Mouse (Mus musculus) urinary bladder, postnatal 10 days (tissue): ENCODE results near the gene Gmnc.

Experiments used
- DNase-seq: peaks from one replicate; pipeline ENCODE4 v3.0.0; 2022; ENCODE audit warnings: low spot score

Gmnc gene

DNA sequence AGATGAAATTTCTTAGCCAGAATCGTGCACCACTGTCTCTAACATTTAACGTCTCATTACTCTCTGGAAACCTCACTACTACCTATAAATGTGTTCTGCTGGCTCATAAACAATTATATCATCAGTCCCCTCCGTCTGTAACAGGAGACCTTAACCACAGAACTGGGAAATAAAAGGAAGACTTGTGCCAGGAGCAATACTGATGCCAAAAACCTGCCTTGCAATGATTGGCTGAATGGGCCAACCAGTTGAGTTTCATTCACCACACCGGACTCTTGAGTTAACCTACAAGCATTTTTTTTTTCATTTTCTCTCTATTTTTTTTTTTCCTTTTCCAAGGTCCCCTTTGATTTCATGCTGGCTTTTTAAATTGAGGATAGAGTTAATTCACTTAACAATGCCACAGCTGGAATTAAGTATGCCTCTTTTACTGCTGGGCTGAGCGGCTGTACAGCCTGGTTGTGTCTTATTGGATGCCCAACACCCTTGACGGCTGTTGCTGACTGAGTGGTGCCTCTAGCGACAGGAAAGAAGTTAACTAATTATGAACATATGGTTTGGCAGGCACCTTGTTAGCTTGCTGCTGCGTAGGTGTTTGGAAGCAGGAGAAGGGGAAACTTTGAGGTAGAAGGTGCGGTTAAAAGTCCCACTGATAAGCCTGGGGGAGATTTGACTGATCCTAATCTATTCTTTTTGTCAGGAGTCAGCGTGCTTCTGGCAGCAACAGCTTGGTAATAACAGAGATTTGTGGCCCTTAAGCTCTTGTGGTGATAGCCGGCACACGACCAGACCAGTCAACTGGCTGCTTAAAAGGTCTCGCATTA lies at the start of gene Gmnc:
TSS of gene Gmnc (minus strand) at position 176 of the 824 bp plus-strand sequence.
- DNase-seq: no peak

DNA sequence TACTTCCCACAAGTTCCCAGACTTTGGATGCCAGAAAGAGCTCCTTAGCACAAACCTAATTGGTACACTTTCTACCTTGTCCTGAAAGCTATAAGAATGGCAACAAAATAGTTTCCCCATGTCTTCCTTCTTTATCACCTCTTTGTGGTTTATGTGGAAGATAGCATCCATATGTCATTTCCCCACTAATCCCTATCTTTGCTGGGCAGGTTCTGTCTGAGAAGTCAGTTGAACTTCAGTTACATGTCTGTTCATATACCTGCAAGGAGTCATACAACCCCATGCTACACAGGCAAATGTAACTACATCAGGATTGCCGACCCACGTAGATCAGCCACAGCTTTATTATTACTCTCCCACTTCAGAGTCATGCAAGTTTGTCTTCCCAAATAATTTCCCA lies 35.8 kb upstream of the Gmnc start:
- DNase-seq: no peak

DNA sequence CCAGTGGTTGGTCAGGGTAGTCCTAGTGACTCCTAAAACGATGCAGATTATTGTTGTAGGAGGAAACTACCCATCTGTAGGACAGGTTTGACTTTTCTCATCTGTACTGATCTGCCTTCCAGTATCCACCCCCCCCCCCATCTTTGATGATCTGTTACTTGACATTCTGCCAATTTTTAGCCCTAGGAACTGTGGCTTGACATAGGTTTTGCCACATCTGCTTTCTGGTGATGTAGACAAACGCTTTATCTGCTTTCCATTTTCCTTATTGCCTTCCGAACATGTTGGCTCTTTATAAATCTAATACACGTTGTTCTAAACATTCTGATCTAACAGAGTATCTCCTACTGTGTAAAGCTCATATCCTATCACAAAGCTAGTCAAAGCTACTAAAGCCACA lies 34.8 kb upstream of the Gmnc start:
- DNase-seq: no peak

DNA sequence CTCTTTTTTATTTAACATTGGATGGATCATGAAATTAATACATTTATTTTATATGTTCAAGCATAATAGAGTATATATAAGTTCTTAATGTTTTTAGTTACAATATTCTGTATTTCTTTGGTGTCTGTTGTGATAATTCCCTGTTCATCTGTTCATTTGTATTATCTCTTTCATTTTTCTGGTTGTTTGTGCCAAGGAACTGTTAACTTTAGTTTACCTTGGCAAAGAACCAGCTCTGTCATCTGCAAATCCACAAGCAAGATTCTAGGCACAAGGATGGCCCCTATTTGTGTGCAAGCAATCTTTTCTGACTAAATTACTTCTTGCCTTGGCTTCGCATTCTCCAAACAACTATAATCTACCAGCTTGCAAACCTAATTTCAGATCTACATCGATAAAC lies 31.3 kb upstream of the Gmnc start:
- DNase-seq: no peak

DNA sequence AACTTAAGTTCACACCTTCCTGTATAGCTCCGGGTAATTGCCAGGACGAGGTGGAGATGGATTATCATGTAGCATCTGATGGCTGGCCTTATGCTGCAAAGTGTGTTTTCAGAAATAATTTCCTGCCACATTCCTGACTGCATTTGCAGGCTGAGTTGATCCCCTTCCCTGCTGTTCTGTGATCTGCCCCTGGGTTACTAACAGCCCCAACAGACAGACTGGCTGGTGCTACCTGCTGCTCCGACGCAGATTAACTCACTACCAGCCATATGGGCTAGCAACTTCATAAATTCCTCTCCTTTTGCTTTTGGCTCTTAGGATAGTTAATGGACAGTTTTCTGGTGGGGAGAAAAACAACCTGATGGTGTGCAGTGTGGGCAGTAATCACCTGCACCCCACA lies 25.9 kb upstream of the Gmnc start:
- DNase-seq: no peak

DNA sequence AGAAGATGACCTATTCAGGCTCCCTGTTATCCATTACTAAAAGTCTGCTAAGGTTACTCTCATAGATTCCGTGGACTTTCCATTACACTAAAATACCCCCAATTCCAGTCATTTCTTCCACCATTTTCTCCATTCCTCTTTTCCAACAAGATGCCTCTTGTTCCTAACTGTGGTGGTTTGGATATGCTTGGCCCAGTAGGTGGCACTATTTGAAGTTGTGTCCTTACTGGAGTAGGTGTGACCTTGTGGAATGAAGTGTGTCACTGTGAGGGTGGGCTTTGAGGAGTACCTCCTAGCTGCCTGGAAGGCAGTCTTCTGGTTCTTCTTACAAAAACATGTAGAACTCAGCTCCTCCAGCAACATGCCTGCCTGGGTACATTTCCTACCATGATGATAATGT lies 11.3 kb upstream of the Gmnc start:
- no peak for DNase-seq

DNA sequence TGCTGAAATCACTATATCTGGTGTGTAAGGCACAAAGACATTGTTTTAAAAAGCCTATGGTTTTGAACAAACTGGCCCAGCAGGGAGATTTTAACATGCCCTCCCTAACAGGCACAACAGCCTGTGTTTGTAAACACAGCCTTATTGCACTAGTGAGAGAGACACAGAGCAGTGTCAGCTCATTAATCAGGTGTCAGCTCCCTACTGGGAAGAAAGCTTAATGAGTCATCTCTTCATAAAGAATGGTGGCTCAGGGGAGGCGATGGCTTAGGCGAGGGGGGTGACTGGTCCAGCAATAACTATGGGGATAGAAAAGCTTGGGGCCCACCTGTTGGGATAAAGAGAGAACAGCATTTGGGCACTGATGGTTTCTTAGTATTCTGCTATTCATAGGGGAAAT lies 8.1 kb upstream of the Gmnc start:
- DNase-seq: no peak

DNA sequence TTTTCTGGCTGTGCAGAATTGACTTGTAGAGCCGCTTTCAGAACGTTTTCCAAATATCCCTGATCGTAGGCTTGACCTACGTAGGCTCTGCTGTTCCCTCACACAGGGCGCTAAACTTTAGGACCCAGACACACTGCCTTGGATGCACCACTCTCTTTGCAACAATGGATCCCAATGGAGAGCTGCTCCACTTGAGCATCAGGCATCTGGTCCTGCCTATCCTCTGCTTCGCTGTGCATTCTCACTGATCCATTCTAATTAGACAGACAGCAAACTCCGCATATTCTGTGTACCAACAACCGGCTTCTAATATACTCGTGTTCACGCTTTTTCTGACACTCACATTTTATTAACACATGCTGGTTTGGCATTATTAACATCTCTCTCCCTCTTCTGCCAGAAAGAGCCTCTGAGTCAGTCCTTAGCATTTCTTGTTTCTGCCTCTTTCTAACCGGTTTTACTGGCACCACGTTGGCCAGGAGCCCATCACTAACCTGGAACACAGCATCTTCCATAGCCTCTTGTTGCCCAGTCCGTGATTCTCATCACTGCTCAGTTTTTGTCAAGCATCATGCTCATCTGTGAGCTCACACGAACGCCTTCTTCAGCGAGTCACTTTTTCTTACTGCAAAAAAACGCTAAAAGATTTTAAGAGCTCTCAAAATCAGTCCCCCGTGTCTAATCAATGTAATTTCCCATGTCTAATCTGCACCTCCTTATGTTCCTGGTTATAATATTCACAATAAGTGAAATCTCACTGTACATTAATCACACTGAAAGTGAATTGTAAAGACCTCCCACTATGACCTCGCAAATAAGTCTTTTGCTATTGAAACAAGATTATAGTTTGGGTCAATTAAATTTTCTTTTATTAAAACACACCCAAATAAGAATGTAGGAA lies 1.8 kb downstream of the Gmnc start:
- no peak for DNase-seq

DNA sequence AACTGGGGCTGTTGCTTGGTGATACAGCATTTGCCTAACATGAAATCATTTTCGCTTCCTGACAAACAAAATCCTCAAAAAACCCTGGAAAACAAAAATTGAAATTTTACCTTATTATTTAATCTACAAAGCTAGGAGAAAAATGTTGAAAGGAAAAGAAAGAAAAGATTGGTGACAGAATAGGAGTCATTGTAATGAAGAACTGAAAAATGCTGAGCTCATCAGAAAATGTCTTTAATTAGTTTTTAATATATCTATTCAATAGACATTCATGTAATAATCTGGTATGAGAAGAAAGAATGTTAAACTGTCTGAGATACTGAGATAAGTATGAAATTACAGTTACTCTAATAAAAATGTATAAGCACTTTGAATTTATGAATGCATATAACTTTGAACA lies 3.3 kb downstream of the Gmnc start:
- DNase-seq: no peak

DNA sequence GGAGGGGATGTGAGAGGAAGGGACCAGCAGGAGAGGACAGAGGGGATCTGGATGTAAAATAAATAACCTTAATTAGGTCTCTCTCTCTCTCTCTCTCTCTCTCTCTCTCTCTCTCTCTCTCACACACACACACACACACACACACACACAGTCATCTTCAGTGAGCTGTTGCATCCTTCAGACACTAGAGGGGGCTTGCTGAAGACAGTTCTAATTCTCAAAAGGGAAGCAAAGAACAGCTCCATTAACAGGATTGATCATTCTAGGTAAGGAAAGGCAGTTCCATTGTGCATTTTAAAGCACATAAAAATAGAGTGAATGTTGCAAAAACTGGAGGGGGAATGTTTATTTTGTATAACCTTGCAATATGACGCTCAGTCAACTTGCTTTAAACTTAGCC lies 5.7 kb downstream of the Gmnc start:
- no peak for DNase-seq

DNA sequence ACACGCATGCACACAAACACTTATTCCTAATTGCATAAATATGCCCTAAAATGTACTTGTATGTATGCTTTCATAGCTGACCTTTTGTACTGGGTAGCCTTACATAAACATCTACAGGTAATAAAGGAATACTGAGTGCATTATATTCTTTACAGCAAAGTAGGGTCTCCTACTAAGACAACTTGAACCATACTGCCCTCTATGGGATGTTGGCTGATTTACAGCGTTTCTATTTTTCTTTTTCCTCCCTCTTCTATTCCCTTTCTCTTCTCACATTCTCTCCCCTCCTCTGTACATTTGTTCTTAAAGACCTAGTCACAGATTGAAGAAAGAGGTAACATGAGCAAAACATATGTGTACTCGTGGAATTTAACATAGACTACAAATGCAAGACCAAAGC lies 9.3 kb downstream of the Gmnc start:
- no peak for DNase-seq

DNA sequence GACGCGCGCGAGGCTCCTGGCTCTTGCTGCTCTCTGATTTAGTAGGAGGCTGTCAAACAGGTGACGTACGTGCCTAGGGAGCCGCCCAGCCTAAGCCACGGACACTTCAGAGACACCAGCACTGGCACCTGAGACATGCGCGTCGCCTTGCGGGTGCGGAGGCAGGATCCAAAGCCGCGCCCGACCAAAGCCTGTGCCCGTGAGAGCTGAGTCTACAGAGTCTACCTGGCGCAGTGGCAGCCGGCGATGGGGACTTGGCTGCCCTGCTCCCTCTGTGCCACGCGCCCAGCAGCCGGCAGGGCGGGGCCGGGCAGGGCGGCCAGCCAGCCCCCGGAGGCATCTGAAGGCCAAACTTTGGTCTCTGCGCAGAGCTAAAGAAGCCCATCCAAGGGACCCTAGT lies 23.5 kb downstream of the Gmnc start:
- no peak for DNase-seq

DNA sequence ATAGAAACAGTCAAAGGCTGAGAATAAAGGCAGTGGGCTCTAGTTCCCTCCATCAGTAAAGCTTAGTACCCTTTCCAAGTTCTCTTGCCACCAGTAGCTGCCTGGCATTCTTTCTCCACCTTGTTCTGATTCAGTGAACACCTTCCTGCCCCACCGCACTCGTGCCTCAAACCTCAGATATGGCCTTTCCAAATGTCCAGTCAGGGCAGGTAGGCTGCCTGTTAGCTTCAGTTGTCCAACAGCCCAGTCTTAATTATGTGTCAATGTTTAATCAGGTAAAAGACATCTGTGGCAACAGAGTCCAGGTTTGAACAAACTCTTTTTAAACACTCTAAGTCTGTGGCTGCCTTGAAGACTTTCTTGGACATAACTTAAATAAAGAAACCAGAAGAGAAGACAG lies 24.6 kb downstream of the Gmnc start:
- no peak for DNase-seq

DNA sequence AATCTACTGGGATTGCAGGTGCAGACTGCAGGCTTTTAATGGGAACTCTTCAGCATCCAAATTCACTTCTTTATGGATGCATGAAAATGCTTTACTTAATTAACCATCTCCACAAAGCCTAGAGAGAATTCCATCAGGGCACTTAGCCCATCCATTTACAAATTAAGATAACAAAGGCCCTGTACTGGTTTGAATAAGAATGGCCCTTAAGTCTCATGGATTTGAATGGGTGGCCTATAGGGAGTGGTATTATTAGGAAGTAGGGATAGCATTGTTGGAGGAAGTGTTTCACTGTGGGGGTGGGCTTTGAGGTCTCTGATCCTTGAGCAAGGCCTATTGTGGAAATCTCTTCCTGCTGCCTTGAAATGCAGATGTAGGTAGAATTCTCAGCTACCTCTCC lies 29.5 kb downstream of the Gmnc start:
- no peak for DNase-seq

DNA sequence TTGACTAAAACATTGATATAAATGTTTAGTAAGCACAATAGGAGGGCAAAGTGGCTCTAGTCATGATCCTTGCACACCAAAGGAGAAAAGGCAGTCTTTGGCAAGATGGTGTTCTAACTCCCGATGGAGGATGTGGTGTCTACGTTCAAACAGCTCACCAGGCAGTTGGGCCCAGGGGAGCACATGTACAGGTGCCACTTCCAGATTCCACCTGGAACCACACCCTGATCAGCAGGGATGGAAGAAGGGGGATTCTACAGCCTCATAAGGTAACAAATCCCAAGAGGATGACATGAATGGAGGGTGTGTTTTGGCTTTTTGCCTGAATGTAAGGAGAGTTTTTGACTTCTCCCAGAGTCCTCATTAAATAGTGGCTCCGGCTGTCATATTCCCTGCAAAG lies 39.9 kb downstream of the Gmnc start:
- DNase-seq: no peak

DNA sequence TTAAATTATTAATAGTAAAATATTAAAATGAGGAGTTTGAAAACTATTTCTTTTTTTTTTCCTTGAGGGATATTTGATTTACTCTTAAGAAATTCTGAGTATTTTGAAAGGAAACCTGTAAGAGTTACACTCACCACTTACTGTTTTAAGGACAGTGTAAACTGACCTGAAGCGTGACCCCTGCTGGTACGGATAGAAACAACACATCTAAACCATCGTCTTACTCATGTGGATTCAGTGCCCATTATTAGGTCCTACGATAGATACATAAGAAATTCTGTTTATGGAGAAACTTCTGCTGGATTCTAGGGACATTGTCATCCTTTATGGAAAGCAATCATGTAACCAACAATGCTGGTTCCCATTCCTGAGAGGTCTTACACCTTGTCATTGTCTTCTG lies 41.2 kb downstream of the Gmnc start:
- no peak for DNase-seq

DNA sequence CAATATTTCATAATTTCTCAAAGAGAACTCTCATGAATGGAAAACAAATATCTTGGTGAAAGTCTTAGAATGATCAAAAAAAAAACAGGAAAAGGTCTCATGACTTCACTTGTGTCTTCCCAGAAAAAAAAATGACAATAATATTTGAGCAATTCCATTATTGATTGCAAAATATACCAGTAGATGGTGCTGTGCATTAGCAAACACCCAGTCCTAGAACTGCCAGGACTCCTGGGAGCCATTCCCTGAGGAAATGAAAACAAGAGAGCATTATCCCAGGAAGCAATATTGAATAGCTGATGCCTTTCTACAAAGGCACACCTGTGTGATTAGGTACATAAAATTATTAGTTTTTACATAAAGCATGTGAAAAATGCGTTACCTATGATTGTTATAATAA lies 87.5 kb downstream of the Gmnc start:
- DNase-seq: no peak

DNA sequence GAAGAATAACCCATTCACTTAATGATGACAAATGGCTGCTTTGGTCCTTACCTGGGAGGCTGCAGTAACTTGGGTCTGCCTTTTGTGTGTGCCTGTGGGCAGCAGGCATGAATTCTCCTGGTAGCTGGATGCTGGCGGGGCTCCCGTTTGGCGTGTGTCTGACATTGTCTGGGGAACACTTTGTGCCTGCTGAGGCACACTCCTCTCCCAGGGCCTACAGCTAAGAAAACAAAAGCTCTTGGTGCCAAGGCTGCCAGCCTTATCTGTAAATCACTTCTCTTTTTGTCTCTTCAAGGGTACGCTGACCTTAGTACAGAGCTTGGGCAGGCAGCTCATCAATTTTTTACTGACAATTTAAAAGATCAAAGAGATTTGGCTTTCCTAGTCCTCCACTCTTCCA lies 90.0 kb downstream of the Gmnc start:
- no peak for DNase-seq

DNA sequence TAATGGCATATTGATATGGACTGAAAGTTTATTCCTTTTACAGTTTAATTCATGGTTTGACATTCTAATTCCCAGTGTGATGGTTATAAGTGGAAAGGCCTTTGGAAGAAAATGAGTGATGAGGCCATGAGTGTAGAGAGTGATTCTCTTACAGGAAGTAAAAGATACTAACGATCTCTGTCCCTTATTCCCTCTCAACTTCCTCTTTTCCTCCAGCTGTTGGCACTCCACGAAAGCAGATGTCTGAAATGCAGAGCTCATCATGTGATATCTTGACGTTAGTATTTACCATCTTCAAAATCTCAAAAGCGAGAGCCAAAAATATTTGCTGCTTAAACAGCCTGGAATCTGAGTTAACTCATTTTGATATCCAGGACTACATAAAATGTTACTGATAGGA lies 105.1 kb downstream of the Gmnc start:
- DNase-seq: no peak

DNA sequence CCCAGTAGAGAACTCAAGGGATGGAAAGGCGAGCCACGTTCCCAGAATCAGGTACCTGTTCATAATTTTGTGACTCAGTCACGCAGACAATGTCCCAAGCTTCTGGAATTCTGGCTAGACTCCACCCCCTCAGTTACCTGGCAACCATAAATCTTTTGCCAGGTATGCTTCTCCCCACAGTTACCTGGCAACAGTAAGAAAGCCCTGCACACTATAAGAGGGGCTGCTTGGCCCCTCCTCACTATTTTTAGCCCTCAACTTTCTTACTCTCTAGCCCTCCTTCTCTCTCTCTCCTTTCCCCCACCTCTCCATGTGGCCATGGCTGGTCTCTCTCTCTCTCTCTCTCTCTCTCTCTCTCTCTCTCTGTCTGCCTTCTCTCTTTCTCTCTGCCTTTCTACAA lies 114.6 kb downstream of the Gmnc start:
- no peak for DNase-seq
